Mouse (Mus musculus) spleen, adult 2 months (tissue): ENCODE measurements around the gene Nfrkb.

Source experiments
- CTCF ChIP-seq: fragments of 200-500 bp; IDR thresholded peaks from 2 replicates; pipeline ENCODE4 v1.5.1; 2011; ENCODE audit warnings: mild to moderate bottlenecking, inconsistent platforms; ENCODE audit not compliant: insufficient read depth, insufficient read length, insufficient replicate concordance; ENCODE audit errors: extremely low read depth
- POLR2A ChIP-seq: fragments of 200-500 bp; IDR thresholded peaks from 2 replicates; pipeline ENCODE4 v1.6.1; 2011; ENCODE audit warnings: low read depth, low read length, inconsistent platforms

DNA sequence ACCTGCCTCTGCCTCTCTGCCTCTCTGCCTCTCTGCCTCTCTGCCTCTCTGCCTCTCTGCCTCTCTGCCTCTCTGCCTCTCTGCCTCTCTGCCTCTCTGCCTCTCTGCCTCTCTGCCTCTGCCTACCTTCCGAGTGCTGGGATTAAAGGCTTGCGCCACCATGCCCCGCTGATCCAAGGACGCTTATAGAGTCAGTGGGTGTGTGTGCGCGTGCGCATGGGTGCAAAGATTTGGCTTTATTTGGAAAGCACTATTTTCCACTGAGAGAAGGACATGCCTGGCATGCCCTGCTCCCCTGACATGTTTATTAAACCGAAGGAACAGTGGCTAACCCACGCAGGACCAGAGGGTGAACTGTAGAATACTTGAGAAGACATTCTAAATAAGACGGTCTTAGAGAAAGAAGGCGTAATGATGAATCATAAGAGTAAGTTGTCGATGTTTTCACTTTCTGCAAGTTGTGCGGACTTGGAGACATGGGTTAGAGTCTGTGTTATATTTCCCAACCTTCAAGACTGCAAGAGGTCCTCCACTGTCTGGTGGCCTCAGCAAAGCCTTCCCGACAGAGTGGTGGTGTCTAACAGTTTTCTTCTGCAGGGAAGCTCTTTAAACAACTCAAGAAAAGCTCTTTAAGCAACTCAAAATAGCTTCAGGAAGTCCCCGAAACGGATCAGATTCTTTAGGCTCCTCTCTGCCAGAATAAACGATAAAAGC lies 1.0 kb upstream of the Nfrkb start:
- TF ChIP-seq CTCF, result no peak
- TF ChIP-seq POLR2A, result no peak
